Mouse (Mus musculus): Measurements from ENCODE around the gene Rnf17.

DNA sequence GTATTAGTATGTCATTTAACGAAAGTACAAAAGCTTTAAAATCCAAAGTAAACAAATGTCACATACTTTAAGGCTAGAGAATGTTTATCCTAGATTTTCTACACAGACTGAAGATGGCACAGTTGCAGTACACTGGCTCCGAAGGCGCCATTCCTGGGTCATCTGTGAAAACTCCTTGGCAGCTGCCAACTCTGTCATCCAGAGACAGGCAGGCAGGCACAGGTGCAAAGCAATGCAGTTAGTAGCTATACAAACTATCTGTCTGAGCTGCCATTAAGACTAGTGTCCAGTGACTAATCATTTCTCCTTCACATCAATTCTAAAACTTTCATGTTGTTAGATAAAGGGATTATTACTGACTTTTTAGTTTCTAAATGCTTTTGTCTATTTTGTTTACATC is 156.8 kb downstream of the Rnf17 start:
- TF ChIP-seq CTCF (conservative IDR thresholded peaks at IDR 0.05; ENCODE audit: low read length): no peak
- no peak for TF ChIP-seq NANOG (IDR thresholded peaks at IDR 0.05; ENCODE audit: borderline replicate concordance, low read length)
- TF ChIP-seq POU5F1 (IDR thresholded peaks at IDR 0.05; ENCODE audit: borderline replicate concordance, low read length): no peak

Measured in E14TG2a.4 (cell line).